Mouse (Mus musculus) ES-Bruce4 (cell line): ENCODE data around the gene Cog7. TPM values are rescaled to one million over a fixed set of nuclear protein-coding genes. Genes with fewer than 3 reads are reported as not detected.

Source experiments
- H3K27ac ChIP-seq: 2 replicates; pipeline ENCODE4 v1.5.1; 2012; ENCODE audit warnings: low read length, inconsistent platforms; ENCODE audit not compliant: insufficient read depth
- H3K27me3 ChIP-seq: 2 replicates; pipeline ENCODE4 v1.6.1; 2012; ENCODE audit warnings: mild to moderate bottlenecking, low read length, inconsistent platforms; ENCODE audit not compliant: control insufficient read depth, poor library complexity, insufficient read depth, severe bottlenecking
- H3K36me3 ChIP-seq: 2 replicates; pipeline ENCODE4 v1.6.1; 2012; ENCODE audit warnings: inconsistent platforms, mild to moderate bottlenecking, low read length, moderate library complexity; ENCODE audit not compliant: control insufficient read depth, poor library complexity, insufficient read depth, severe bottlenecking
- H3K4me1 ChIP-seq: one replicate; pipeline ENCODE4 v1.8.1; 2011; ENCODE audit warnings: low read length; ENCODE audit not compliant: control insufficient read depth, insufficient read depth
- H3K4me3 ChIP-seq: 2 replicates; pipeline ENCODE4 v1.5.1; 2011; ENCODE audit warnings: low read depth, mild to moderate bottlenecking, low read length
- H3K9ac ChIP-seq: 2 replicates; pipeline ENCODE4 v1.6.1; 2012; ENCODE audit warnings: low read depth, mild to moderate bottlenecking, inconsistent platforms; ENCODE audit not compliant: poor library complexity, severe bottlenecking
- H3K9me3 ChIP-seq: replicated peaks from 2 replicates; pipeline ENCODE4 v1.6.1; 2012; ENCODE audit warnings: mild to moderate bottlenecking, low read length, inconsistent platforms; ENCODE audit not compliant: control insufficient read depth, poor library complexity, insufficient read depth, severe bottlenecking
- CTCF ChIP-seq: IDR thresholded peaks from one replicate; pipeline ENCODE4 v1.8.1; 2011; ENCODE audit warnings: low read depth, low read length
- EP300 ChIP-seq: IDR thresholded peaks from 2 replicates; pipeline ENCODE4 v1.6.1; 2011; ENCODE audit warnings: low read depth, low read length; ENCODE audit not compliant: insufficient read depth
- POLR2A ChIP-seq: IDR thresholded peaks from one replicate; pipeline ENCODE4 v1.8.1; 2011; ENCODE audit warnings: low read length; ENCODE audit not compliant: insufficient read depth
- polyA plus RNA-seq: library from polyadenylated mRNA; stranded (reverse); fragments of >200 nt; gene quantifications from 2 replicates; pipeline ENCODE4 v1.2.4, GENCODE M21; 2011; ENCODE audit warnings: low read depth; ENCODE audit not compliant: missing spikeins, insufficient read depth, insufficient read length

Cog7 gene
- polyA plus RNA-seq, 1 experiment, result 19.0 TPM

GRCm38 (mm10) chr7:121902757-121903411 lies 78.6 kb downstream of the Cog7 start:
- Histone ChIP-seq H3K9me3 (no peaks in the 10 kb centered on the region), H3K4me3 (no peak overlapping the region), H3K36me3 (no peaks in the 10 kb centered on the region), H3K4me1 (no peaks in the 10 kb centered on the region), H3K27ac (no peak overlapping the region), H3K9ac (no peak overlapping the region), H3K27me3 (no peaks in the 10 kb centered on the region)
- TF ChIP-seq POLR2A, result no peak
- no peak for TF ChIP-seq EP300
- no peak for TF ChIP-seq CTCF

- no peak overlapping the region for H3K27ac ChIP-seq
- no peak overlapping the region for H3K9ac ChIP-seq
- H3K36me3 ChIP-seq, result no peaks in the 10 kb centered on the region
- no peaks in the 10 kb centered on the region for H3K4me1 ChIP-seq
- no peak overlapping the region for H3K4me3 ChIP-seq
- H3K9me3 ChIP-seq, result no peaks in the 10 kb centered on the region
- TF ChIP-seq CTCF, result no peak
- TF ChIP-seq EP300, result no peak
- no peak for TF ChIP-seq POLR2A
- no peaks in the 10 kb centered on the region for H3K27me3 ChIP-seq
These were observed 81.6 kb downstream of the Cog7 start for GRCm38 (mm10) chr7:121899940-121900339.

- Histone ChIP-seq H3K36me3 (no peaks in the 10 kb centered on the region), H3K27me3 (no peaks in the 10 kb centered on the region), H3K9ac (no peak overlapping the region), H3K4me1 (no peaks in the 10 kb centered on the region), H3K9me3 (no peaks in the 10 kb centered on the region), H3K27ac (no peak overlapping the region), H3K4me3 (no peak overlapping the region)
- TF ChIP-seq CTCF (peak; percentile 51), POLR2A (no peak)
These were observed 82.2 kb downstream of the Cog7 start for GRCm38 (mm10) chr7:121899311-121899710.

GRCm38 (mm10) chr7:121896689-121897088 lies 84.8 kb downstream of the Cog7 start:
- Histone ChIP-seq H3K9me3 (no peaks in the 10 kb centered on the region), H3K36me3 (no peaks in the 10 kb centered on the region), H3K27ac (no peak overlapping the region), H3K27me3 (no peaks in the 10 kb centered on the region), H3K4me3 (no peak overlapping the region), H3K4me1 (no peaks in the 10 kb centered on the region), H3K9ac (no peak overlapping the region)
- TF ChIP-seq POLR2A, result no peak
- TF ChIP-seq EP300, result no peak
- TF ChIP-seq CTCF, result no peak

GRCm38 (mm10) chr7:121890636-121891360 lies 90.7 kb downstream of the Cog7 start:
- Histone ChIP-seq H3K36me3 (no peaks in the 10 kb centered on the region), H3K9me3 (no peaks in the 10 kb centered on the region), H3K27me3 (no peaks in the 10 kb centered on the region), H3K4me1 (no peaks in the 10 kb centered on the region), H3K27ac (no peak overlapping the region), H3K4me3 (no peak overlapping the region), H3K9ac (no peak overlapping the region)
- TF ChIP-seq EP300 (no peak), CTCF (no peak), POLR2A (no peak)

GRCm38 (mm10) chr7:121880246-121880645 lies 101.3 kb downstream of the Cog7 start:
- Histone ChIP-seq H3K9ac (no peak overlapping the region), H3K9me3 (no peaks in the 10 kb centered on the region), H3K27me3 (no peaks in the 10 kb centered on the region), H3K4me1 (no peaks in the 10 kb centered on the region), H3K4me3 (no peak overlapping the region), H3K27ac (no peak overlapping the region), H3K36me3 (no peaks in the 10 kb centered on the region)
- TF ChIP-seq POLR2A, result no peak
- no peak for TF ChIP-seq EP300
- TF ChIP-seq CTCF, result no peak
